Mouse (Mus musculus) lung, postnatal 0 days (tissue): ENCODE data around the gene Acaca. TPM values are rescaled to one million over a fixed set of nuclear protein-coding genes. Genes with fewer than 3 reads are reported as not detected.

ENCODE experiments used
- ATAC-seq: fragments of 200-750 bp; cut with Nextera tagmentation; 2 replicates; pipeline ENCODE4 v1.8.0; 2017; ENCODE audit warnings: moderate library complexity
- DNase-seq: peaks from one replicate; pipeline ENCODE4 v3.0.0-alpha.2; 2016; ENCODE audit warnings: low spot score
- H3K27ac ChIP-seq: fragments of 300-500 bp; sonication (generic); 2 replicates; pipeline ENCODE4 v1.5.1; 2014; ENCODE audit warnings: antibody characterized with exemption, mild to moderate bottlenecking, low read length, mixed read lengths
- H3K27me3 ChIP-seq: fragments of 300-500 bp; sonication (generic); replicated peaks from 2 replicates; pipeline ENCODE4 v1.6.1; 2014; ENCODE audit warnings: low read length, mixed read lengths; ENCODE audit not compliant: insufficient read depth
- H3K36me3 ChIP-seq: fragments of 300-500 bp; sonication (generic); 2 replicates; pipeline ENCODE4 v1.6.1; 2014; ENCODE audit warnings: low read length, mixed read lengths; ENCODE audit not compliant: insufficient read depth
- H3K4me1 ChIP-seq: fragments of 300-500 bp; sonication (generic); 2 replicates; pipeline ENCODE4 v1.6.1; 2014; ENCODE audit warnings: antibody characterized with exemption, low read depth, low read length, mixed read lengths; ENCODE audit not compliant: insufficient read depth
- H3K4me2 ChIP-seq: fragments of 300-500 bp; sonication (generic); replicated peaks from 2 replicates; pipeline ENCODE4 v1.6.1; 2014; ENCODE audit warnings: low read depth, mild to moderate bottlenecking, low read length, moderate library complexity, mixed read lengths
- H3K4me3 ChIP-seq: fragments of 300-500 bp; sonication (generic); 2 replicates; pipeline ENCODE4 v1.5.1; 2014; ENCODE audit warnings: low read depth, low read length
- H3K9ac ChIP-seq: fragments of 300-500 bp; sonication (generic); replicated peaks from 2 replicates; pipeline ENCODE4 v1.6.1; 2014; ENCODE audit warnings: low read depth, mild to moderate bottlenecking
- H3K9me3 ChIP-seq: fragments of 300-500 bp; sonication (generic); 2 replicates; pipeline ENCODE4 v1.6.1; 2016; ENCODE audit warnings: low read length, mixed read lengths
- CTCF ChIP-seq: IDR thresholded peaks from 2 replicates; pipeline ENCODE4 v1.5.1; 2016; ENCODE audit warnings: antibody characterized with exemption, mild to moderate bottlenecking
- EP300 ChIP-seq: IDR thresholded peaks from 2 replicates; pipeline ENCODE4 v1.6.1; 2016; ENCODE audit warnings: antibody characterized with exemption, mild to moderate bottlenecking, control low read depth
- WGBS: fragments of 180-500 bp; shearing (Covaris S2); extraction: QIAGEN DNeasy Blood & Tissue Kit; methylation state at CpG from one replicate; pipeline ENCODE4 v1.1.7; 2014; 5-methylcytosine and 5-hydroxymethylcytosine counted together
- polyA plus RNA-seq: library from polyadenylated mRNA; unstranded; fragments of >200 nt; fragmentation: Nextera tagmentation; extraction: Ambion mirVana; gene quantifications from 2 replicates; pipeline ENCODE4 v1.2.1, GENCODE M21; 2015

Acaca gene
- polyA plus RNA-seq, 1 experiment from 2014 or later: 6.5 TPM

DNA sequence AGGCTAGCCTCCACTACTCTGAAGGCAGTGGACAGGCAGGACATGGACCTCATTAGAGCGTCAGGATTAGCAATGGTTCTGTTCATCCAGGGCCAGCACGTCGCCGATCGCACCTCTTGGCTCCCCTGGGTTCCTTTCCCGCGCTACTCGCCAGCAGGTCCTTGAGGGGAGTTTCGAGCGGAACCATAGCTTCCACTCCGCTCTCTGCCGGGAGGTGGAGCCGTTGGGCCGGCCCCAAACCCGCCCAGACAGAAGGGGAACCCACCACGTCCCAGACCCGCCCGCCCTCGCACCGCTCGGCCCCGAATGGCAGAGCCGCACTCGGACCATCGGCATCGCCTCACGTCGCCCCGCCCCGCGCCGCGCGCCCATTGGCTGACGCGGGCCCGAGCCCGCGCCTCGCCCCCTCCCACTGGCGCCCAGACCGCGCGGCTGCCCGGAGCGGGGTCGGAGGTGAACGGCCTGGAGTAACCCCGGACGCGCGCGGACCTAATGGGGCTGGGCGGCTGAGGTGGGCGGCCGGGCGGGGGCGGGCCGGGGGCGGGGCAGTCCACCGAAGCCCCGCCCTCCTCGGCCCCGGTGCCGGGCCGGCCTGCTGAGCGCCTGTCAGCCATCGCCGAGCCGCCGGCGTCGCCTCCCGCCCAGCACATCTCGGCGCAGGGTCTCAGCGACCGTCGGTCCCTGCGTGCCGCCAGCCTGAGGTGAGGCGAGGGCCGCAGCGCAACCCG, 49.9 kb downstream of the Acaca start:
- under 1% methylated on average over 34 of the region's 85 CpGs for WGBS
- H3K4me2 ChIP-seq: peak overlapping the region; percentile 90
- DNase-seq: peak; percentile 98

DNA sequence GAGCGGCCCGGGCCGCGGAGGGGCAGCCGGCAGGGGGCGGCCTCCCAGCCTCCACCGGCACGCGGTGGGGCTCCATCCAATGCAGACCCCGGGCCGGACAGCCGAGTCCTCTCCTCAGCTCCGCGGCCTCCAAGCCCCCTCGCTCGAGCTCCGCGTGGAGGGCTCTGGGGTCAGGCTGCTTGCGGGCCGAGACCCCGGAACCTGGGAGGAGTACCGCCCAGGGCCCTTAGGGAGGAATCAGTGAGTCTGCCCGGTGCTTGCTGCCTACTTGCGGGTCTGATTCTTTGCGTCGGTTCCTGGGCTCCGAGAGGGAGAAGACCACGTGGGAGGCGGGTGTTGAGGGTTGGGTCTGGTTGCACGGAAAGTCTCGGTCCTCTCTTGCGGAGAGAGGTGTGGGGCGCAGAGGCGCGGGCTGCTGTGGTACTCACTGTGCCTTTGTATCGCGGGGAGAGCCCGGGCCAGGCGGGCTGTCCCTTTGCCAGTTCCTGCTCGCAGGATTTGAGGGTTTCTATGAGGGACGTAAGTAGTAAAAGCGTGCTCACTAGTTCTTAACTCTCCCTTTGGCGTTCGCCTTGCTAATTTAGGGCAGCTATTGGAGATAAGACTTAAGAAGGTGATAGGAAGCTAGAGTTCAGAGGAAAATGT, 50.6 kb downstream of the Acaca start:
- Histone ChIP-seq H3K9me3 (no peaks in the 10 kb centered on the region), H3K4me2 (peak overlapping the region; percentile 90), H3K36me3 (no peaks in the 10 kb centered on the region), H3K27ac (peak overlapping the region; percentile 88), H3K4me1 (peaks cover 11% of the 10 kb centered on the region; the same call in 1 of the 2 replicates), H3K9ac (peak overlapping the region; percentile 62), H3K4me3 (peak overlapping the region; percentile 71), H3K27me3 (no peaks in the 10 kb centered on the region)
- 2% methylated on average over 29 of the region's 44 CpGs for WGBS
- ATAC-seq (peak; percentile 37), DNase-seq (peak; percentile 83)
- TF ChIP-seq EP300 (no peak), CTCF (peak; percentile 51)

More for the DNA sequence above, 49.9 kb downstream of the Acaca start:
- Histone ChIP-seq H3K9ac (peak overlapping the region; percentile 62), H3K4me3 (peak overlapping the region; percentile 71), H3K4me1 (peaks cover 11% of the 10 kb centered on the region; the same call in 1 of the 2 replicates), H3K27me3 (no peaks in the 10 kb centered on the region), H3K36me3 (no peaks in the 10 kb centered on the region), H3K9me3 (no peaks in the 10 kb centered on the region), H3K27ac (peak overlapping the region; percentile 88)
- TF ChIP-seq EP300 (no peak), CTCF (peak; percentile 78)
- ATAC-seq: peak; percentile 97

DNA sequence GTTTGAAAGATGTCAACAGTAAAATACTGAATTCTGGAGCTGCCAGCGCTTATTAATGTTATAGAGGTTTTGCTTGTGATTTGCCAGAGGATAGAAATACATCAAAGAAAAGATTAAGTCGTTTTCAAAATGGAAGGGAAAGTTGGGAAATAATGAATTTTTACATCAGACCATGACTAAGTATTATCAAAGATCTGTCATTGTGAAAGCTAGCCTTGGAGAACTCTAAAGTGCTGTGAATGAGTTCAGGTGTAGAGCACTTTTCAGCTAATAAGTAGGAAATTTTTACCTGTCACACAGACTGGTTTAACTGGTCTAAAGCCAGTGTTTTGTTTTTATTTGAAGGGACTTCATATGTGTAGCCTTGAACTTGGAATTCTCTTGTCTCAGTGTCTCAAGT, 51.8 kb downstream of the Acaca start:
- no peak overlapping the region for H3K9ac ChIP-seq
- 55% methylated on average over 2 of the region's 2 CpGs for WGBS
- H3K27me3 ChIP-seq: no peaks in the 10 kb centered on the region
- peak; percentile 80 for DNase-seq
- peak overlapping the region; percentile 90; the same call in 1 of the 2 replicates for H3K4me2 ChIP-seq
- H3K4me1 ChIP-seq: peaks cover 11% of the 10 kb centered on the region; the same call in 1 of the 2 replicates
- H3K27ac ChIP-seq: peak overlapping the region; percentile 88
- no peak for ATAC-seq
- H3K9me3 ChIP-seq: no peaks in the 10 kb centered on the region
- TF ChIP-seq EP300: peak; percentile 53; the same call in 1 of the 2 replicates
- TF ChIP-seq CTCF: no peak
- H3K36me3 ChIP-seq: no peaks in the 10 kb centered on the region
- H3K4me3 ChIP-seq: no peak overlapping the region

DNA sequence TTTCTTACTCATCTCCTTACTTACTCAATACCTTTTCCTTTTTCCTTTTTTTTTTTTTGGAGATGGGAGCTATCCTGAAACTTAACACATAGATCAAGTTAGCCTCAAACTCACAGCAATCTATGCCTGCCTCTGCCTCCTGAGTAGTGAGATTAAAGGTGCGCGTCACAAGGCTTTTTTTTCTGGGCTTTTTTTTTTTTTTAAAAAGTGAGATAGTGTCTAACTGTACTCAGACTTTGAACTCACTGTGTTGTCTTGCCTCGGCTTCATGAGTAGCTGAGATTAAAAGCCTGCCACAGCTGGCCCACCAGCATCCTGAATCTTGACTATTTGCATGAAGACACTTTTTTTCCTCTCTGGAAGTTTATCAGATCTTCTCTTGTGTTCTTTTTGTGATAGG, 59.1 kb downstream of the Acaca start:
- no peak overlapping the region for H3K4me3 ChIP-seq
- no peak overlapping the region for H3K4me2 ChIP-seq
- H3K9me3 ChIP-seq: no peaks in the 10 kb centered on the region
- H3K27ac ChIP-seq: no peak overlapping the region
- TF ChIP-seq EP300: no peak
- TF ChIP-seq CTCF: no peak
- ATAC-seq: no peak
- H3K36me3 ChIP-seq: no peaks in the 10 kb centered on the region
- DNase-seq: no peak
- no peak overlapping the region for H3K9ac ChIP-seq
- no peaks in the 10 kb centered on the region for H3K27me3 ChIP-seq
- H3K4me1 ChIP-seq: no peaks in the 10 kb centered on the region
- WGBS: 77% methylated on average over 3 of the region's 3 CpGs

DNA sequence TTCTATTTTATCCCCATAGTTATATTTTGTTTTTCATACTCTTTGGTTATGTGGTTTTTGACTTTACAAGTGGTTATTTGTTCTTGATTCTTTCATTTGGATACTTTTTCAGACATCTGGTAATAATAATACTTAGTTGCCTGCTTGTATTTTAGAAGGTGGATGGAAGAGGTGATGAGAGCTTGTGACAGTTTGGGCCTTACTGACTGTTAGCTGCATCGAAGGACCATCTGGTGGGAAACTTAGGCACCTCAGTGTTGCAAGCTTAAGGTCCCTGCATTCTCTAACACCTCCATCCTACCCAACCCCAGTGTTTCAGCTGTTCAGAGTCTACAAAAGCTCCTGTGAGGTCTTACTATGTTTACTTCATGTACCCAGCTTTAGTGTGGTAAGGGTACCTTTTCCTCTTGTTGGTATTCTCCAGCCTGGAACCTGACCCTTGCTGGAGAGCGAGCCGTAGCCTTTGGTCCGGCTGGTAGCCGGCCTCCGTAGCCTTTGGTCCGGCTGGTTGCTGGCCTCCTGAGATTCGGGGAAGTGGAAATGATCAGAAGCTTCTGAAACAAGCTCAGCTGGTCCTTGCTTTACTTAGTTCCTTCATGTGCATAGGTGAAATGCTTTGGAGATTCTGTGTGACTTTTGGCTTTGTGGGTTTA, 61.2 kb downstream of the Acaca start:
- Histone ChIP-seq H3K4me2 (no peak overlapping the region), H3K36me3 (no peaks in the 10 kb centered on the region), H3K4me3 (no peak overlapping the region), H3K9me3 (no peaks in the 10 kb centered on the region), H3K27me3 (no peaks in the 10 kb centered on the region), H3K27ac (no peak overlapping the region), H3K4me1 (no peaks in the 10 kb centered on the region), H3K9ac (no peak overlapping the region)
- 89% methylated on average over 8 of the region's 8 CpGs for WGBS
- DNase-seq (no peak), ATAC-seq (no peak)
- no peak for TF ChIP-seq CTCF
- no peak for TF ChIP-seq EP300

DNA sequence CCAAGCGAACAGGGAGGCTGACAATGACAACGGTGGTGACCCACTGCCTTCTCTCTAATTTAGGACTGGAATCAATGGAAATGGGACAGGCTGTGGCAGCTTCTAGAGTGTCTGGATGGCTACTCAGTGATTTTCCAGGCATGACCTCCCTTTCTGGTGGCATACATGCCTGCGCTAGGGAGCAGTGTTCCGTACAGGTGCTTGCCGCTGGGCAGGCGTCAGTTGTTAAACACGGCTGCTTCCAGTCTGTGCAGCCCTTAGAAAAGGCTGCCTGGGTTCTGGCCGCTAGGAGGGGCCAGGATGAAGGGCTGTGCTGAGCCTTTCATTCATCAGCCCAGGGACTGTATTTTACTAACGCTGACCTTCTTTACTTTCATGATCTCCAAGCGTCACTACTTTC, 63.8 kb downstream of the Acaca start:
- Histone ChIP-seq H3K27me3 (no peaks in the 10 kb centered on the region), H3K27ac (no peak overlapping the region), H3K4me3 (no peak overlapping the region), H3K4me1 (no peaks in the 10 kb centered on the region), H3K4me2 (no peak overlapping the region), H3K9me3 (no peaks in the 10 kb centered on the region), H3K36me3 (no peaks in the 10 kb centered on the region), H3K9ac (no peak overlapping the region)
- WGBS: 69% methylated on average over 10 of the region's 10 CpGs
- TF ChIP-seq EP300 (no peak), CTCF (peak; percentile 42)
- ATAC-seq (peak; percentile 58), DNase-seq (peak; percentile 6)
